Mouse (Mus musculus): ENCODE measurements around the gene Utf1. TPM values are rescaled to one million over a fixed set of nuclear protein-coding genes. Genes with fewer than 3 reads are reported as not detected.

The Utf1 gene
- polyA plus RNA-seq, 1 experiment from 2014 or later, result 0.22 TPM

MicroRNAs encoded within 50 kb of the gene (microRNA counts, 519-probe panel; counts per million panel counts)
- microRNA mmu-miR-202-3p (460 counts per million, percentile 65 among the panel's probes with 10 or more counts), microRNA mmu-miR-202-5p (2,516 counts per million, percentile 69 among the panel's probes with 10 or more counts)

Small RNA genes within 50 kb of the gene (microRNA-seq; reads per million reads assigned to microRNA genes)
- gene Mir202 (not detected), gene Mir7062 (1.5 reads per million), gene mmu-mir-7686 (not detected)

Other genes with a start within 250 kb of the Utf1 start
- 1.2 and 1.3 TPM in 2 replicates for gene Adgra1, start 109.6 kb upstream of the Utf1 start, polyA plus RNA-seq (2016; fragmentation: Nextera tagmentation; extraction: Ambion mirVana)
- gene Kndc1, start 49.1 kb upstream of the Utf1 start, polyA plus RNA-seq (2016; fragmentation: Nextera tagmentation; extraction: Ambion mirVana), result 0.15 and 0.28 TPM in 2 replicates
- 0.14 and 0.92 TPM in 2 replicates for gene 6430531B16Rik, start 35.0 kb downstream of the Utf1 start, polyA plus RNA-seq (2016; fragmentation: Nextera tagmentation; extraction: Ambion mirVana)
- gene Adam8, start 48.8 kb downstream of the Utf1 start, polyA plus RNA-seq (2016; fragmentation: Nextera tagmentation; extraction: Ambion mirVana), result 2.3 and 2.8 TPM in 2 replicates
- gene Zfp511, start 92.6 kb downstream of the Utf1 start, polyA plus RNA-seq (2016; fragmentation: Nextera tagmentation; extraction: Ambion mirVana), result 37.9 and 39.6 TPM in 2 replicates
- 73.8 and 82.9 TPM in 2 replicates for gene Tubgcp2, start 92.9 kb downstream of the Utf1 start, polyA plus RNA-seq (2016; fragmentation: Nextera tagmentation; extraction: Ambion mirVana)
- gene Msx3, start 105.3 kb downstream of the Utf1 start, polyA plus RNA-seq (2016; fragmentation: Nextera tagmentation; extraction: Ambion mirVana), result 0.47 and 0.59 TPM in 2 replicates
- gene Caly, start 138.8 kb downstream of the Utf1 start, polyA plus RNA-seq (2016; fragmentation: Nextera tagmentation; extraction: Ambion mirVana), result 2.6 and 2.7 TPM in 2 replicates
- gene Prap1, start 149.6 kb downstream of the Utf1 start, polyA plus RNA-seq (2016; fragmentation: Nextera tagmentation; extraction: Ambion mirVana), result not detected in 2 replicates
- 22.0 and 27.1 TPM in 2 replicates for gene Fuom, start 158.7 kb downstream of the Utf1 start, polyA plus RNA-seq (2016; fragmentation: Nextera tagmentation; extraction: Ambion mirVana)
- 19.1 and 20.8 TPM in 2 replicates for gene Paox, start 172.0 kb downstream of the Utf1 start, polyA plus RNA-seq (2016; fragmentation: Nextera tagmentation; extraction: Ambion mirVana)
- 172 and 173 TPM in 2 replicates for gene Echs1, start 172.7 kb downstream of the Utf1 start, polyA plus RNA-seq (2016; fragmentation: Nextera tagmentation; extraction: Ambion mirVana)
- gene Mtg1, start 193.8 kb downstream of the Utf1 start, polyA plus RNA-seq (2016; fragmentation: Nextera tagmentation; extraction: Ambion mirVana), result 26.1 and 30.5 TPM in 2 replicates
- gene Sprn, start 211.1 kb downstream of the Utf1 start, polyA plus RNA-seq (2016; fragmentation: Nextera tagmentation; extraction: Ambion mirVana), result 1.2 TPM in 2 replicates
- not detected in 2 replicates for gene Olfr522, start 221.0 kb downstream of the Utf1 start, polyA plus RNA-seq (2016; fragmentation: Nextera tagmentation; extraction: Ambion mirVana)
- gene Olfr523, start 229.4 kb downstream of the Utf1 start, polyA plus RNA-seq (2016; fragmentation: Nextera tagmentation; extraction: Ambion mirVana), result not detected in 2 replicates